Mouse (Mus musculus) E14TG2a.4 (cell line): ENCODE measurements around the gene Frmpd3.

Experiments used
- H3K27me3 ChIP-seq: 2 replicates; pipeline ENCODE4 v1.6.1; 2014; ENCODE audit warnings: low read length, control low read depth; ENCODE audit not compliant: insufficient read depth
- H3K36me3 ChIP-seq: 2 replicates; pipeline ENCODE4 v1.6.1; 2014; ENCODE audit warnings: low read length, control low read depth; ENCODE audit not compliant: insufficient read depth
- H3K4me1 ChIP-seq: replicated peaks from 2 replicates; pipeline ENCODE4 v1.6.1; 2014; ENCODE audit warnings: low read depth, low read length, control low read depth
- H3K4me3 ChIP-seq: replicated peaks from 2 replicates; pipeline ENCODE4 v1.5.1; 2014; ENCODE audit warnings: mild to moderate bottlenecking, low read length
- H3K9me3 ChIP-seq: 2 replicates; pipeline ENCODE4 v1.6.1; 2014; ENCODE audit warnings: low read length, control low read depth
- CTCF ChIP-seq: conservative IDR thresholded peaks from 2 replicates; pipeline ENCODE4 v1.5.1; 2014; ENCODE audit warnings: low read length
- NANOG ChIP-seq: IDR thresholded peaks from 2 replicates; pipeline ENCODE4 v1.6.1; 2014; ENCODE audit warnings: borderline replicate concordance, low read length, mixed read lengths
- POU5F1 ChIP-seq: IDR thresholded peaks from 2 replicates; pipeline ENCODE4 v1.6.1; 2014; ENCODE audit warnings: low read length, borderline replicate concordance

Gene Frmpd3

GRCm38 (mm10) chrX:140399986-140400385, 57.9 kb downstream of the Frmpd3 start:
- H3K27me3 ChIP-seq = no peaks in the 10 kb centered on the region
- TF ChIP-seq CTCF (no peak), NANOG (no peak), POU5F1 (no peak)
- no peak overlapping the region for H3K4me3 ChIP-seq
- H3K9me3 ChIP-seq = no peaks in the 10 kb centered on the region
- H3K4me1 ChIP-seq = peaks cover 4% of the 10 kb centered on the region; the same call in 1 of the 2 replicates
- H3K36me3 ChIP-seq = no peaks in the 10 kb centered on the region

- Histone ChIP-seq H3K4me1 (peaks cover 8% of the 10 kb centered on the region; the same call in 1 of the 2 replicates), H3K36me3 (no peaks in the 10 kb centered on the region), H3K27me3 (no peaks in the 10 kb centered on the region), H3K4me3 (no peak overlapping the region), H3K9me3 (no peaks in the 10 kb centered on the region)
- TF ChIP-seq NANOG (no peak), CTCF (peak; percentile 51), POU5F1 (no peak)
Observed at GRCm38 (mm10) chrX:140402904-140403303, 60.8 kb downstream of the Frmpd3 start.

- Histone ChIP-seq H3K27me3 (no peaks in the 10 kb centered on the region), H3K4me1 (peaks cover 5% of the 10 kb centered on the region; the same call in 1 of the 2 replicates), H3K36me3 (no peaks in the 10 kb centered on the region), H3K9me3 (no peaks in the 10 kb centered on the region), H3K4me3 (no peak overlapping the region)
- no peak for TF ChIP-seq POU5F1
- TF ChIP-seq CTCF = no peak
- TF ChIP-seq NANOG = no peak
Observed at GRCm38 (mm10) chrX:140406079-140406478, 64.0 kb downstream of the Frmpd3 start.

- Histone ChIP-seq H3K4me1 (peaks cover 5% of the 10 kb centered on the region; the same call in 1 of the 2 replicates), H3K4me3 (no peak overlapping the region), H3K27me3 (no peaks in the 10 kb centered on the region), H3K36me3 (no peaks in the 10 kb centered on the region), H3K9me3 (no peaks in the 10 kb centered on the region)
- TF ChIP-seq POU5F1 (no peak), NANOG (no peak), CTCF (no peak)
Observed at GRCm38 (mm10) chrX:140406501-140406900, 64.4 kb downstream of the Frmpd3 start.

GRCm38 (mm10) chrX:140407593-140407992, 65.5 kb downstream of the Frmpd3 start:
- TF ChIP-seq NANOG (no peak), POU5F1 (no peak), CTCF (no peak)
- Histone ChIP-seq H3K4me3 (no peak overlapping the region), H3K4me1 (peaks cover 5% of the 10 kb centered on the region; the same call in 1 of the 2 replicates), H3K9me3 (no peaks in the 10 kb centered on the region), H3K36me3 (no peaks in the 10 kb centered on the region), H3K27me3 (no peaks in the 10 kb centered on the region)

- Histone ChIP-seq H3K4me1 (no peaks in the 10 kb centered on the region), H3K36me3 (no peaks in the 10 kb centered on the region), H3K4me3 (no peak overlapping the region), H3K9me3 (no peaks in the 10 kb centered on the region), H3K27me3 (no peaks in the 10 kb centered on the region)
- no peak for TF ChIP-seq POU5F1
- no peak for TF ChIP-seq NANOG
- no peak for TF ChIP-seq CTCF
Observed at GRCm38 (mm10) chrX:140418467-140418866, 76.4 kb downstream of the Frmpd3 start.

GRCm38 (mm10) chrX:140427124-140427523, 85.1 kb downstream of the Frmpd3 start:
- Histone ChIP-seq H3K27me3 (peaks cover 18% of the 10 kb centered on the region), H3K36me3 (no peaks in the 10 kb centered on the region), H3K4me3 (no peak overlapping the region), H3K4me1 (peaks cover 11% of the 10 kb centered on the region; the same call in 1 of the 2 replicates), H3K9me3 (no peaks in the 10 kb centered on the region)
- no peak for TF ChIP-seq POU5F1
- TF ChIP-seq CTCF = no peak
- TF ChIP-seq NANOG = no peak

- Histone ChIP-seq H3K4me3 (no peak overlapping the region), H3K9me3 (no peaks in the 10 kb centered on the region), H3K4me1 (peaks cover 20% of the 10 kb centered on the region; the same call in 1 of the 2 replicates), H3K36me3 (no peaks in the 10 kb centered on the region), H3K27me3 (peaks cover 26% of the 10 kb centered on the region)
- TF ChIP-seq CTCF = peak; percentile 37; the same call in 1 of the 2 replicates
- TF ChIP-seq NANOG = no peak
- TF ChIP-seq POU5F1 = no peak
Observed at GRCm38 (mm10) chrX:140428252-140428651, 86.2 kb downstream of the Frmpd3 start.

GRCm38 (mm10) chrX:140429985-140430384, 87.9 kb downstream of the Frmpd3 start:
- Histone ChIP-seq H3K27me3 (peaks cover 30% of the 10 kb centered on the region), H3K9me3 (no peaks in the 10 kb centered on the region), H3K4me1 (peaks cover 28% of the 10 kb centered on the region; the same call in 1 of the 2 replicates), H3K4me3 (no peak overlapping the region), H3K36me3 (no peaks in the 10 kb centered on the region)
- TF ChIP-seq NANOG (no peak), POU5F1 (no peak), CTCF (no peak)

- no peaks in the 10 kb centered on the region for H3K9me3 ChIP-seq
- H3K36me3 ChIP-seq = no peaks in the 10 kb centered on the region
- peaks cover 30% of the 10 kb centered on the region for H3K27me3 ChIP-seq
- peaks cover 28% of the 10 kb centered on the region; the same call in 1 of the 2 replicates for H3K4me1 ChIP-seq
- TF ChIP-seq NANOG = no peak
- TF ChIP-seq CTCF = no peak
- no peak for TF ChIP-seq POU5F1
- no peak overlapping the region for H3K4me3 ChIP-seq
Observed at GRCm38 (mm10) chrX:140430506-140430905, 88.4 kb downstream of the Frmpd3 start.
